Mouse (Mus musculus) ES-Bruce4 (cell line): ENCODE results near the gene Rbfox3.

ENCODE experiments used
- CTCF ChIP-seq: IDR thresholded peaks from one replicate; pipeline ENCODE4 v1.8.1; 2011; ENCODE audit warnings: low read depth, low read length
- POLR2A ChIP-seq: IDR thresholded peaks from one replicate; pipeline ENCODE4 v1.8.1; 2011; ENCODE audit warnings: low read length; ENCODE audit not compliant: insufficient read depth

GRCm38 (mm10) chr11:118749541-118749940, 161.9 kb downstream of the Rbfox3 start:
- TF ChIP-seq CTCF (no peak), POLR2A (no peak)
